Mouse (Mus musculus) lung, adult 2 months (tissue): ENCODE results near the gene Rpl37.

Experiments used
- CTCF ChIP-seq: fragments of 200-500 bp; IDR thresholded peaks from 2 replicates; pipeline ENCODE4 v1.5.1; 2011; ENCODE audit warnings: mild to moderate bottlenecking, low read length, control low read depth; ENCODE audit not compliant: insufficient read depth
- POLR2A ChIP-seq: fragments of 200-500 bp; IDR thresholded peaks from 2 replicates; pipeline ENCODE4 v1.6.1; 2011; ENCODE audit warnings: low read depth, mild to moderate bottlenecking, control low read depth, low read length, borderline replicate concordance; ENCODE audit errors: extremely low read depth

DNA sequence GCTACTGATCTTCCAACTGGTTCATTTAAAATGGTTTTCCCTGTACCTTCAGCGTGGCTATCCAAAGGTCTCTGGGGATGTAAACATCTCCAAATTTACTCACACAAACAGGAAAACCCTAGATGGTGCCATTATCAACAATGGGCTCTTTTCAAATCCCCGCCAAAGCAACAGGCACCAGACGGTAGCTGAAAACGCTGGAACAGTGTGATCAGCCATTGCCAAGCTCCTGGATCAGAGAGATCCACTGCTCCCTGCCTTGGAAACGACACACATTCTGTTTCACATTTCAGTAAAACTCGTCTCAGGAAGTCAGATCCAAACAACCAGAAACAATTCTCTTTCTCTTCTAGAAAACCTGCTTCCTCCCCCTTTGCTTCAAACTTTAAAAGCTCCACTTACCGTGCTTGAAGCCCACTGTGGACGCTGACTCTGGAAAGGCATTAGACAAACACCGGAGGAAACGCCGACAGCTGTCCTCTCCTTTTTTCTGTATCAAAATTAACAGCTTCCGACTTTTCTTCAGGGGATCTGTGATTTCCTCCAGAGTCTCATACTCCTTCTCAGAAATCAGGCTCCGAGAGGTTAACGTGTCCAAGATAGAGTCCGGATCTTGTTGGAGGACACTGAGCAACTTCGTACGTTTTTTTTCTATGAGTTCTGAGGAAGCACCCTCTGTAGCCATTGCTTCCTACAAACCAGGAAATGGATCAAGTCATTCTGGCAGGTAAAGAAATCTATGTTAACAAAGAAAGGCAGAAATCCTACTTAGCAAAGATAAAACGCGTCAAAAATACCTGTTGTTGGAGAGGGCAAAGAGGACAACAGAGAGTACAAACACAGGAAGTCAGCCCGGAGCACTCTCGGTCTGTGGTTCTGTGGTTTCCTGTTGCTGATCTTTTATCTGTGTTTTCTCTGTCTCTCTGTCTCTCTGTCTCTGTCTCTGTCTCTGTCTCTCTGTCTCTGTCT, 8.5 kb upstream of the Rpl37 start, which contains the start of gene Card6:
- TF ChIP-seq POLR2A (no peak), CTCF (no peak)
